Mouse (Mus musculus) thymus, adult 18-20 months (tissue): ENCODE data around the gene Mcm9.
"Not testable (repeated sequence)": the region's sequence is repeated elsewhere in the genome, so short reads cannot be mapped to it uniquely, and the experiment has no call there.

ENCODE experiments used
- DNase-seq, 2 experiments: peaks; one replicate each; pipeline ENCODE4 v3.0.0; 2022; ENCODE audit warnings: mixed read lengths in 2 of 2

Mcm9 gene

GRCm38 (mm10) chr10:53630339-53630738, at the start of gene Mcm9:
TSS of gene Mcm9 (minus strand) at chr10:53630439.
- DNase-seq: not testable (repeated sequence)

- no peak for DNase-seq
These were observed 31.5 kb upstream of the Mcm9 start for GRCm38 (mm10) chr10:53661788-53662187.

- DNase-seq: not testable (repeated sequence)
These were observed 24.0 kb upstream of the Mcm9 start for GRCm38 (mm10) chr10:53654239-53654638.

- no peak for DNase-seq
These were observed 20.4 kb upstream of the Mcm9 start for GRCm38 (mm10) chr10:53650683-53651082.

- no peak for DNase-seq
These were observed 11.3 kb upstream of the Mcm9 start for GRCm38 (mm10) chr10:53641507-53641906.

- DNase-seq: no peak
These were observed 5.2 kb upstream of the Mcm9 start for GRCm38 (mm10) chr10:53635246-53635971.

GRCm38 (mm10) chr10:53634160-53634559, 3.9 kb upstream of the Mcm9 start:
- DNase-seq: no peak

- DNase-seq: peak; percentile 90 to 93
These were observed 355 bp downstream of the Mcm9 start for GRCm38 (mm10) chr10:53629918-53630250.

- DNase-seq: peak; percentile 83 to 89
These were observed 857 bp downstream of the Mcm9 start for GRCm38 (mm10) chr10:53629247-53629917.

GRCm38 (mm10) chr10:53615850-53616616, 14.2 kb downstream of the Mcm9 start:
- DNase-seq: no peak

- no peak for DNase-seq
These were observed 16.3 kb downstream of the Mcm9 start for GRCm38 (mm10) chr10:53613955-53614354.

GRCm38 (mm10) chr10:53612172-53612571, 18.1 kb downstream of the Mcm9 start:
- DNase-seq: no peak

GRCm38 (mm10) chr10:53608274-53608673, 22.0 kb downstream of the Mcm9 start:
- no peak for DNase-seq

GRCm38 (mm10) chr10:53605328-53605727, 24.9 kb downstream of the Mcm9 start:
- no peak for DNase-seq

GRCm38 (mm10) chr10:53598821-53599220, 31.4 kb downstream of the Mcm9 start:
- no peak for DNase-seq

GRCm38 (mm10) chr10:53597121-53597881, 32.9 kb downstream of the Mcm9 start:
- DNase-seq: peak; percentile 23 to 31

- peak; percentile 96 to 97 for DNase-seq
These were observed 33.5 kb downstream of the Mcm9 start, which contains the start of gene Asf1a for GRCm38 (mm10) chr10:53596677-53597120. TSS of gene Asf1a (plus strand) at chr10:53596757.

- DNase-seq: peak in 1 of 2 experiments; percentile 8
These were observed 34.2 kb downstream of the Mcm9 start for GRCm38 (mm10) chr10:53595744-53596676.

- DNase-seq: no peak
These were observed 44.5 kb downstream of the Mcm9 start for GRCm38 (mm10) chr10:53585777-53586176.

GRCm38 (mm10) chr10:53581087-53581486, 49.2 kb downstream of the Mcm9 start:
- no peak for DNase-seq

- DNase-seq: no peak
These were observed 49.6 kb downstream of the Mcm9 start for GRCm38 (mm10) chr10:53580621-53581081.
